Mouse (Mus musculus): ENCODE measurements around the gene Sap18b.

- TF ChIP-seq GATA1 (IDR thresholded peaks at IDR 0.05; ENCODE audit: low read length) (no peak), TAL1 (IDR thresholded peaks at IDR 0.05; ENCODE audit: low read length) (no peak)
Measured at GRCm38 (mm10) chr8:95852290-95852689, 27.1 kb downstream of the Sap18b start.
